Mouse (Mus musculus) liver, adult (tissue): ENCODE results near the gene Arhgdia.

Source experiments
- GATA4 ChIP-seq: IDR thresholded peaks from 2 replicates; pipeline ENCODE4 v1.6.1; 2014; ENCODE audit warnings: mild to moderate bottlenecking, low read length; ENCODE audit not compliant: insufficient replicate concordance

Arhgdia gene

GRCm38 (mm10) chr11:120555260-120555659 is 26.2 kb downstream of the Arhgdia start:
- no peak for TF ChIP-seq GATA4

GRCm38 (mm10) chr11:120554834-120555233 is 26.6 kb downstream of the Arhgdia start:
- no peak for TF ChIP-seq GATA4

- TF ChIP-seq GATA4 = no peak
Observed at GRCm38 (mm10) chr11:120552736-120553135, 28.7 kb downstream of the Arhgdia start.

- no peak for TF ChIP-seq GATA4
Observed at GRCm38 (mm10) chr11:120550810-120551440, 30.5 kb downstream of the Arhgdia start, which contains the start of gene Ppp1r27. Gene Ppp1r27 (minus strand): TSS chr11:120551132.

GRCm38 (mm10) chr11:120549986-120550809 is 31.2 kb downstream of the Arhgdia start:
- TF ChIP-seq GATA4 = no peak

GRCm38 (mm10) chr11:120549168-120549945 is 32.1 kb downstream of the Arhgdia start, which contains the start of gene Mcrip1:
Gene Mcrip1 (minus strand): TSS chr11:120549727.
- TF ChIP-seq GATA4 = peak; percentile 18; the same call in 1 of the 2 replicates

GRCm38 (mm10) chr11:120548786-120549167 is 32.6 kb downstream of the Arhgdia start:
- TF ChIP-seq GATA4 = no peak

GRCm38 (mm10) chr11:120548214-120548613 is 33.2 kb downstream of the Arhgdia start:
- TF ChIP-seq GATA4 = no peak

- TF ChIP-seq GATA4 = no peak
Observed at GRCm38 (mm10) chr11:120547469-120547868, 34.0 kb downstream of the Arhgdia start.

- no peak for TF ChIP-seq GATA4
Observed at GRCm38 (mm10) chr11:120545964-120546363, 35.5 kb downstream of the Arhgdia start.

- TF ChIP-seq GATA4 = no peak
Observed at GRCm38 (mm10) chr11:120542376-120542775, 39.0 kb downstream of the Arhgdia start.

- no peak for TF ChIP-seq GATA4
Observed at GRCm38 (mm10) chr11:120541907-120542306, 39.5 kb downstream of the Arhgdia start.

GRCm38 (mm10) chr11:120539285-120540014 is 42.0 kb downstream of the Arhgdia start:
- TF ChIP-seq GATA4 = no peak

GRCm38 (mm10) chr11:120538955-120539284 is 42.5 kb downstream of the Arhgdia start:
- no peak for TF ChIP-seq GATA4

GRCm38 (mm10) chr11:120538485-120538884 is 42.9 kb downstream of the Arhgdia start:
- TF ChIP-seq GATA4 = no peak

- no peak for TF ChIP-seq GATA4
Observed at GRCm38 (mm10) chr11:120535804-120536203, 45.6 kb downstream of the Arhgdia start.

GRCm38 (mm10) chr11:120535145-120535544 is 46.3 kb downstream of the Arhgdia start:
- no peak for TF ChIP-seq GATA4
